Mouse (Mus musculus) adrenal gland, adult (tissue): ENCODE measurements around the gene Dennd1a.

ENCODE experiments used
- DNase-seq, 2 experiments: peaks; one replicate each; pipeline ENCODE4 v3.0.0; 2022 to 2023; ENCODE audit warnings: low spot score in 1 of 2; ENCODE audit not compliant: inconsistent age in 2 of 2

The Dennd1a gene

GRCm38 (mm10) chr2:38168606-38169005 is 118.6 kb downstream of the Dennd1a start:
- no peak for DNase-seq

DNA sequence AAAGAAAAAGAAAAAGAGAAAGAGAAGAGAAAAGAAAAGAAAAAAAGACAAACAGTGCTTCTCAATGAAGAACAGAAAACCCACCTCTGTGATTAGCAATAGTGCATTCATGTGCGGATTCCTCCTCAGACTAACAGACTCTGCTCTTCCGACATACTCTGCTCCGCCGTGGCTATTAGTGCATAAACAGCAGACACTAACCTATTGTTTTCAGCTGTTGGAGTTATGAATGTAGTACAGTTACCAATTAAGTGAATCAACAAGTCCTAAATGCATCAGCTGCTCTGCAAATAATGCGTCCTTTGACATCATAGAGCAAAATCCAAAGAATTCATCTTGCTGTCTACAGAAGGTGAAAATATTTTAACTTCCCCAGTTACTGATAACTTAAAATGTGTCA is 121.2 kb downstream of the Dennd1a start:
- DNase-seq: peak in 1 of 2 experiments; percentile 33

GRCm38 (mm10) chr2:38164326-38165035 is 122.7 kb downstream of the Dennd1a start:
- DNase-seq: peak; percentile 24 to 82

GRCm38 (mm10) chr2:38162486-38162885 is 124.7 kb downstream of the Dennd1a start:
- peak in 1 of 2 experiments; percentile 56 for DNase-seq

- no peak for DNase-seq
Measured at GRCm38 (mm10) chr2:38161484-38161883, 125.7 kb downstream of the Dennd1a start.

DNA sequence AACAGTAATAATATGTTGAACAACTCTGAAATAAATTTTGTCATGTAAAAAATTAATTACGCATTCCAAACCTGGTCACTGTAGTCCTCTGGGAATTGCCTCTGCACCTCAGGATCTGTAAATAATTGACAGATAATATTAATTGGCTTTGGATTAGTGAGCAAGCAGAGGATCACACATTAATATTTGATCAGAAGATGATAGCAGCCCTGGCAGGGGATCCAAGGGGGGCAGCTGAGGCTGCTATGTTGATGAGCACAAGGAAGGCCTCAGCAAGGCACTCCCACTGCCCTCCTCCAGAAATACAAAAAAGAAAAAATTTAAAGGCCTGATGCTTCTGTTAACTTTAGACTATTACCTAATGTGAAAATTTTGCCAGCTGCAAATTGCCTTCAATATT is 127.5 kb downstream of the Dennd1a start:
- no peak for DNase-seq

DNA sequence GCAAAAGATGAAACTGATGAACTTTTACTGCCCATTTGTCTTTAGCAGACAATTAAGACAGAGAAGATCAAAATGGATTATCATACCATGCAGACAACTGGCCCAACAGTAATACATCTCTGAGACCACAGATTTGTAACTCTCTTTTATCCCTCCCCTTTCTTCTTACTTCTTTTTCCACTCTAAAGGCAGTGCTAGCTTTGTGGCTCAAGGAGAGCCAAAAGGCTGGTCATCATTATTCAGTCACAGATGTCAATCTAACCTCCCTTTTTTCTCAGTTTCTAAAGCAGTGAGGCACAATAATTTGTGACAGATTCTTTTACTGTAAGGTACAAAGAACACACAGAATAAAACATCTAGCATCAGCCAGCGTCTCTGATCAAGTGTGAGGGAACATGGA is 130.2 kb downstream of the Dennd1a start:
- no peak for DNase-seq

DNA sequence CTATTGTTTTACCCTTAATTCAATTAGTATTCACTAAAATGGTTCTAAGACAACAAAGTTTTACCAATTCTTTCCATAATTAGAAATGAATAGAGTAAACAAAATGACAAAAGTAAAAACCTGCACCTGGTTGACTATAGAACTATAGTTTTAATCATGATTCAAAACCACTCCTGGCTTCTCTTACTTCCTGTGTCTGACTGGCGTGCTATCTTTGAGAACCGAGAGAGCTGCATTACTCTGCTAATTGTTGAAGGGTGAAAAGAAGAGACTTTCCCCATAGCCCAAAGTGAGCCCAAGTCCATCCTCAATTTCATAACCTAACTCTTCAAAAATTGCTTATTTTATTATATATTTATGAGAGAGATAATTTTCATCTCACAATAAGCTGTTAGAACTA is 131.2 kb downstream of the Dennd1a start:
- DNase-seq: no peak

DNA sequence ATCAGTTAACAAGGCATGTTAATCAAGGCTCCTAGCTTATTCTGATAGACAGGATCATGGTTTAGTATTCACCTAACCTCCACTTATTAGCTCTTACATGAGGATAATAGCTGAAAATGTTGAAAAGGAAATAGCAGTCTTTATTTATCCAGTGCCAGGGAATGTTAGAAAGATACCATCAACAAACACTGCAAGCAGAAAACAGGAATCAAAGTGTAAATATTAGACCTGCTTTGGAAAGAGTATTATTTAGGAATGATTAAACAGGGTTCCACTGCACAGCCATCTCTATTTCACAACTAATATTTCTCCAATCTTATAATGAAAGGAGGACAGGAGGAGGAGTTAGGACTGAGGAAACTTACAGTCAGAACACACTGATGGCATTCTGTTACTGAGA is 142.4 kb downstream of the Dennd1a start:
- DNase-seq: no peak

- peak in 1 of 2 experiments; percentile 40 for DNase-seq
Measured at GRCm38 (mm10) chr2:38144067-38144779, 143.0 kb downstream of the Dennd1a start.

GRCm38 (mm10) chr2:38142905-38143304 is 144.3 kb downstream of the Dennd1a start:
- peak in 1 of 2 experiments; percentile 41 for DNase-seq

- no peak for DNase-seq
Measured at GRCm38 (mm10) chr2:38142210-38142609, 145.0 kb downstream of the Dennd1a start.

DNA sequence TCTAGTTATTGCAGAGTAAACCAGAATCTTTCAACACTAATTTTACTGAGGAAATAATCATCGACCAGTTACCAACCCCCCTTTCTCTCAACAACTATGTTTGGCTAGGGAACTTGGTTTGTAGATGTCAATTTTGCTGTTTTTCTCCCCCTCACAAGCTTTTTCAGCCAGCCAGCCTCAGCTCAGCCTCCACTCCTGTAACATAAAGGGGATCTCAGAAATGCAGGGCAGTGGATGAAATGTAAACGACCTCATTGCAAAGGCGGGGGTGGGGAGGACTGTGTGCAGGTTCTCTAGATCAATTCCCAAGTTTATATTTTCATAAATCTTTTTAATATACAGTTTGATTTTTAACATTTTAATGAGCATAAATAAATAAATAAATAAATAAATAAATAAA is 147.7 kb downstream of the Dennd1a start:
- no peak for DNase-seq

- no peak for DNase-seq
Measured at GRCm38 (mm10) chr2:38137086-38137485, 150.1 kb downstream of the Dennd1a start.

- no peak for DNase-seq
Measured at GRCm38 (mm10) chr2:38135427-38135826, 151.8 kb downstream of the Dennd1a start.

DNA sequence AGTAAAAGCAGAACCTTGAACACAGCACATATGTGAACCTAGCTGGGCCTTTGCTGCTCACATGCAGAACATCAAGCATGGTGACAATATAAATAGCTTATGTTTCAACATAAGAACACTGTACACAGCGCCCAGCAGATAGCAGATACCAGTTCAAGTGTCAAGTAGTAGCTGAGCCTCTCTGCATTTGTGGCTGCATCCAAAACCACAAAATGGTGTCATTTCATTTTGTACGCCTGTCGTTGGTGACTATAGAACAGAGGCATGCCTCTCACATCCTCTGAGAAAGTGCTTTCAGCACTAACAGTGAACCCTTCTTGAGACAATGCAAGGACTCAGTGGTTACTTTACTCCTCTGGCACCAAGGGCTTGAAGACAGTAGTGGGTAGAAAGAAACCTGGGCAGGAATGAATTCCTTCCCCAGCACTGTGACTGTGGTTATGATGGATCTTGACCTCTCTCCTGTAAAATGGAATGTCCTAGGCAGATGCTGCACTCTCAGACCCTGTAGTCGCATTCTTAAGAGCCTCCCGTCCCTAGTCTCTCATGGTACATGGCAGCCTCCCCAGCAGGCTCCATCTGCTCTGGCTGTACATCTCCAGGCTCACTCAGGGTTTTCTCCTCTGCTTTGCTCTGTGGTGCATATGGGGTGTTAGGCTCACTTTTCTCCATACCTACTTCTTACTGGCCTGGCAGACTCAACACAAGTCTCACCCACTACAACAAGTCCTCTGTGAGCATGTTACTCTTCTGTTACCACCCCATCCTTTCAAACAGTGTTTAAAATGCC is 154.0 kb downstream of the Dennd1a start:
- no peak for DNase-seq

GRCm38 (mm10) chr2:38132233-38132822 is 154.9 kb downstream of the Dennd1a start:
- no peak for DNase-seq

GRCm38 (mm10) chr2:38131538-38131937 is 155.7 kb downstream of the Dennd1a start:
- no peak for DNase-seq

- DNase-seq: no peak
Measured at GRCm38 (mm10) chr2:38129961-38130802, 157.0 kb downstream of the Dennd1a start.

DNA sequence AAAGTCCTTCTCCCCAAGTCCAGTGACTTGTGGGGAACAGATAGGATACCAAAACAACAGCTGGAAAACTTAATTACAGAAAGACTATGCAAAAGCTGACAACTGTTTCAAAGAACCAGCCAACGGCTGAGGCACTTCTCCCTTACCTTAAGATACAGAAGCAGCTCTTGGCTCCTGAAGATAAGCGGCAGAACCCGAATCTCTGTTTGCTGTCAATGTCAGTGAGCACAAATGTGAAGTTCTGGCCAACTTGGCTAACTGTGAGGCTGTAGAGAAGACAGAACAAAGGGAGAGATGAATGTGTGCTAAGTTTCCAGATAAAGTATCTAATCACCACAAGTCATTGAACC is 160.8 kb downstream of the Dennd1a start:
- DNase-seq: no peak
